Mouse (Mus musculus): Measurements from ENCODE around the gene Chd6.

The Chd6 gene

GRCm38 (mm10) chr2:161108933-161109371 is at the start of gene Chd6:
TSS of gene Chd6 (minus strand) at chr2:161109075.
- peak; percentile 97 for DNase-seq (ENCODE audit: low read depth, low spot score)

- no peak for DNase-seq (ENCODE audit: low read depth, low spot score)
Observed at GRCm38 (mm10) chr2:161150004-161150842, 41.3 kb upstream of the Chd6 start.

- no peak for DNase-seq (ENCODE audit: low read depth, low spot score)
Observed at GRCm38 (mm10) chr2:161148428-161149020, 39.6 kb upstream of the Chd6 start.

GRCm38 (mm10) chr2:161147656-161148427 is 39.0 kb upstream of the Chd6 start:
- no peak for DNase-seq (ENCODE audit: low read depth, low spot score)

GRCm38 (mm10) chr2:161144799-161145198 is 35.9 kb upstream of the Chd6 start:
- no peak for DNase-seq (ENCODE audit: low read depth, low spot score)

GRCm38 (mm10) chr2:161138672-161139536 is 30.0 kb upstream of the Chd6 start:
- no peak for DNase-seq (ENCODE audit: low read depth, low spot score)

- DNase-seq (ENCODE audit: low read depth, low spot score): no peak
Observed at GRCm38 (mm10) chr2:161136999-161137398, 28.1 kb upstream of the Chd6 start.

GRCm38 (mm10) chr2:161128367-161129111 is 19.7 kb upstream of the Chd6 start:
- no peak for DNase-seq (ENCODE audit: low read depth, low spot score)

GRCm38 (mm10) chr2:161112011-161112410 is 3.1 kb upstream of the Chd6 start:
- DNase-seq (ENCODE audit: low read depth, low spot score): no peak

- no peak for DNase-seq (ENCODE audit: low read depth, low spot score)
Observed at GRCm38 (mm10) chr2:161109398-161109821, 535 bp upstream of the Chd6 start.

- no peak for DNase-seq (ENCODE audit: low read depth, low spot score)
Observed at GRCm38 (mm10) chr2:161108085-161108927, 569 bp downstream of the Chd6 start.

GRCm38 (mm10) chr2:161107236-161107635 is 1.6 kb downstream of the Chd6 start:
- DNase-seq (ENCODE audit: low read depth, low spot score): no peak

- DNase-seq (ENCODE audit: low read depth, low spot score): no peak
Observed at GRCm38 (mm10) chr2:161103769-161104168, 5.1 kb downstream of the Chd6 start.

GRCm38 (mm10) chr2:161102102-161102501 is 6.8 kb downstream of the Chd6 start:
- no peak for DNase-seq (ENCODE audit: low read depth, low spot score)

GRCm38 (mm10) chr2:161097746-161098145 is 11.1 kb downstream of the Chd6 start:
- DNase-seq (ENCODE audit: low read depth, low spot score): no peak

GRCm38 (mm10) chr2:161090746-161091405 is 18.0 kb downstream of the Chd6 start:
- no peak for DNase-seq (ENCODE audit: low read depth, low spot score)

GRCm38 (mm10) chr2:161090200-161090599 is 18.7 kb downstream of the Chd6 start:
- DNase-seq (ENCODE audit: low read depth, low spot score): no peak

GRCm38 (mm10) chr2:161078590-161078989 is 30.3 kb downstream of the Chd6 start:
- DNase-seq (ENCODE audit: low read depth, low spot score): no peak

- no peak for DNase-seq (ENCODE audit: low read depth, low spot score)
Observed at GRCm38 (mm10) chr2:161076262-161076661, 32.6 kb downstream of the Chd6 start.
